Mouse (Mus musculus): ENCODE data around the gene Vdr. TPM values are rescaled to one million over a fixed set of nuclear protein-coding genes. Genes with fewer than 3 reads are reported as not detected.

Gene Vdr
- total and polyA plus RNA-seq, 2 experiments = 0.04 to 0.09 TPM

DNA sequence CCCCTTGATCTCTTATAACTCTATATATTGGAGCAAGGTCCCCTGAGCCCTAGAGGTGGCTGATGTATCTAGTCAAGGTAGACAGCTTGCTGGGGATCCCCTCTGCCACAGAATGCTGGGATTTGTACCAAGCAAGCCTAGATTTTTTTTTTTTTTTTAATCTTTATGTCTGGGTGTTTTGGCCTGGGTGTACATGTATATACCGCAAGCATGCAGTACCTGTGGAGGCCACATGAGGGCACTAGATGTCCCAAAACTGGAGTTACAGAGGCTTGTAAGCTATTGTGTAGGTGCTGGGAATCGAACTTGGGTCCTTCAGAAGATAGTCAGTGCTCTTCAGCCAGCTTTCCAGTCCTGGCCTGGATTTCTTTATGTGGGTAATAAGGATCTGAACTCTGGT lies 44.4 kb downstream of the Vdr start:
- Histone ChIP-seq H3K36me3 (ENCODE audit: control insufficient read depth, insufficient read depth, low read length) (no peaks in the 10 kb centered on the region), H3K4me3 (ENCODE audit: insufficient read depth, low read depth, low read length) (no peak overlapping the region), H3K79me2 (ENCODE audit: control insufficient read depth, insufficient read depth, low read length) (no peaks in the 10 kb centered on the region), H3K27ac (replicated peaks; ENCODE audit: insufficient read depth, low read depth, low read length) (no peak overlapping the region), H3K27me3 (ENCODE audit: control insufficient read depth, insufficient read depth, low read length) (no peaks in the 10 kb centered on the region; the same call in 1 of the 2 replicates), H3K4me1 (ENCODE audit: control insufficient read depth, insufficient read depth, low read length) (no peaks in the 10 kb centered on the region), H3K9ac (ENCODE audit: low read depth, low read length) (no peak overlapping the region)
- TF ChIP-seq POLR2A (IDR thresholded peaks at IDR 0.05; ENCODE audit: extremely low read depth, insufficient read depth, low read length) (no peak), CTCF (IDR thresholded peaks at IDR 0.05; ENCODE audit: low read depth, low read length) (no peak)
- WGBS = 94% methylated on average over 2 of the region's 2 CpGs
- DNase-seq (ENCODE audit: extremely low read depth, low read depth, low spot score) = no peak

DNA sequence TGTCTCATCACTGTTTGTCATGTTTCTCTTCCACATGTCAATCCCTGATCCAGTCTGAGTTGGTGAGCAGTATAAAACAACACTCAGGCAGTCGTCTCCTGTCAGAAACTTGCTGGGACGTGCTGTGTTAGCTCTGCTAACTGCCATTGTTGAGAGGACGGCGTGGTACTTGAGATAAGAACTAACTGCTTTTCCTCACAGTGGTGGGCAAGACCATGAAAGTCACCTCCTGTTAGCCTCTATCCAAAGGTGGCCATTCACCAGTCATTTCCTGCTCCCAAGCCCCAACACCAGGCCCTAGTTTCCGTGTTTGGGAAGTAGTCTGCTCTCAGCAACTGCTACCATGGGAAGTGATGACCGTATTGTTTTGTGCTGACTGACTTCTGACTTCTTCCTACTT lies 45.3 kb downstream of the Vdr start:
- no peaks in the 10 kb centered on the region; the same call in 1 of the 2 replicates for H3K27me3 ChIP-seq (ENCODE audit: control insufficient read depth, insufficient read depth, low read length)
- no peak for TF ChIP-seq CTCF (IDR thresholded peaks at IDR 0.05; ENCODE audit: low read depth, low read length)
- TF ChIP-seq POLR2A (IDR thresholded peaks at IDR 0.05; ENCODE audit: extremely low read depth, insufficient read depth, low read length) = no peak
- WGBS = 54% methylated on average over 6 of the region's 6 CpGs
- no peak overlapping the region for H3K9ac ChIP-seq (ENCODE audit: low read depth, low read length)
- H3K4me1 ChIP-seq (ENCODE audit: control insufficient read depth, insufficient read depth, low read length) = no peaks in the 10 kb centered on the region
- DNase-seq (ENCODE audit: extremely low read depth, low read depth, low spot score) = no peak
- no peak overlapping the region for H3K27ac ChIP-seq (replicated peaks; ENCODE audit: insufficient read depth, low read depth, low read length)
- no peak overlapping the region for H3K4me3 ChIP-seq (ENCODE audit: insufficient read depth, low read depth, low read length)
- H3K79me2 ChIP-seq (ENCODE audit: control insufficient read depth, insufficient read depth, low read length) = no peaks in the 10 kb centered on the region
- H3K36me3 ChIP-seq (ENCODE audit: control insufficient read depth, insufficient read depth, low read length) = no peaks in the 10 kb centered on the region

- Histone ChIP-seq H3K79me2 (ENCODE audit: control insufficient read depth, insufficient read depth, low read length) (no peaks in the 10 kb centered on the region), H3K27ac (replicated peaks; ENCODE audit: insufficient read depth, low read depth, low read length) (no peak overlapping the region), H3K4me3 (ENCODE audit: insufficient read depth, low read depth, low read length) (no peak overlapping the region), H3K27me3 (ENCODE audit: control insufficient read depth, insufficient read depth, low read length) (no peaks in the 10 kb centered on the region; the same call in 1 of the 2 replicates), H3K36me3 (ENCODE audit: control insufficient read depth, insufficient read depth, low read length) (no peaks in the 10 kb centered on the region), H3K9ac (ENCODE audit: low read depth, low read length) (no peak overlapping the region), H3K4me1 (ENCODE audit: control insufficient read depth, insufficient read depth, low read length) (no peaks in the 10 kb centered on the region)
- TF ChIP-seq POLR2A (IDR thresholded peaks at IDR 0.05; ENCODE audit: extremely low read depth, insufficient read depth, low read length) (no peak), CTCF (IDR thresholded peaks at IDR 0.05; ENCODE audit: low read depth, low read length) (no peak)
- WGBS = 72% methylated on average over 8 of the region's 8 CpGs
- DNase-seq (ENCODE audit: extremely low read depth, low read depth, low spot score) = no peak
Observed at GRCm38 (mm10) chr15:97864361-97865045, 45.9 kb downstream of the Vdr start.

- H3K4me3 ChIP-seq (ENCODE audit: insufficient read depth, low read depth, low read length) = no peak overlapping the region
- no peak for DNase-seq (ENCODE audit: extremely low read depth, low read depth, low spot score)
- 73% methylated on average over 18 of the region's 18 CpGs for WGBS
- H3K27me3 ChIP-seq (ENCODE audit: control insufficient read depth, insufficient read depth, low read length) = no peaks in the 10 kb centered on the region; the same call in 1 of the 2 replicates
- no peak overlapping the region for H3K27ac ChIP-seq (replicated peaks; ENCODE audit: insufficient read depth, low read depth, low read length)
- no peaks in the 10 kb centered on the region for H3K4me1 ChIP-seq (ENCODE audit: control insufficient read depth, insufficient read depth, low read length)
- no peak overlapping the region for H3K9ac ChIP-seq (ENCODE audit: low read depth, low read length)
- H3K36me3 ChIP-seq (ENCODE audit: control insufficient read depth, insufficient read depth, low read length) = no peaks in the 10 kb centered on the region
- no peaks in the 10 kb centered on the region for H3K79me2 ChIP-seq (ENCODE audit: control insufficient read depth, insufficient read depth, low read length)
- TF ChIP-seq CTCF (IDR thresholded peaks at IDR 0.05; ENCODE audit: low read depth, low read length) (no peak), POLR2A (IDR thresholded peaks at IDR 0.05; ENCODE audit: extremely low read depth, insufficient read depth, low read length) (no peak)
Observed at GRCm38 (mm10) chr15:97863494-97863881, 46.9 kb downstream of the Vdr start.

- H3K27me3 ChIP-seq (ENCODE audit: control insufficient read depth, insufficient read depth, low read length) = no peaks in the 10 kb centered on the region; the same call in 1 of the 2 replicates
- whole genome bisulfite sequencing = 46% methylated on average over 14 of the region's 14 CpGs
- no peak for TF ChIP-seq POLR2A (IDR thresholded peaks at IDR 0.05; ENCODE audit: extremely low read depth, insufficient read depth, low read length)
- no peak for TF ChIP-seq CTCF (IDR thresholded peaks at IDR 0.05; ENCODE audit: low read depth, low read length)
- H3K27ac ChIP-seq (replicated peaks; ENCODE audit: insufficient read depth, low read depth, low read length) = no peak overlapping the region
- H3K4me3 ChIP-seq (ENCODE audit: insufficient read depth, low read depth, low read length) = no peak overlapping the region
- DNase-seq (ENCODE audit: extremely low read depth, low read depth, low spot score) = no peak
- no peaks in the 10 kb centered on the region for H3K79me2 ChIP-seq (ENCODE audit: control insufficient read depth, insufficient read depth, low read length)
- no peaks in the 10 kb centered on the region for H3K4me1 ChIP-seq (ENCODE audit: control insufficient read depth, insufficient read depth, low read length)
- no peaks in the 10 kb centered on the region for H3K36me3 ChIP-seq (ENCODE audit: control insufficient read depth, insufficient read depth, low read length)
- H3K9ac ChIP-seq (ENCODE audit: low read depth, low read length) = no peak overlapping the region
Observed at GRCm38 (mm10) chr15:97862881-97863493, 47.4 kb downstream of the Vdr start.

DNA sequence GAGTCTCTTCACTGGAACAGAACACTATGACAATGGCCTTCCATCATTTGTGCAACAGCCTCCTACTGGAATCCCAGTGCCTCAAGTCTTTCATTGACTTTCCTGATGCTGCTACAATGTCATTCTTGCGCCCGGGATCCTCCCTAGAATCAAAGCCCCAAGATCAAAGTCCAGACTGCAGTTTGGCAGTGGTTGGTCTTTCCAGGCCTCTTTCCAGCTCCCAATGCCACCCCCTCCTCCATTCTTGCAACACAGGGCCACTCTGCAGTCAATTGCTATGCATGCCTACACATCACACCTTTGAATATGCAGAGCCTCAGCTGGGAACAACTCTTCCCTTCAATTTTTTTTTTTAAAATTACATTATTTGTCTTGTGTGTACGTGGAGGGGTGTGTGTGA lies 50.1 kb downstream of the Vdr start:
- H3K27me3 ChIP-seq (ENCODE audit: control insufficient read depth, insufficient read depth, low read length) = no peaks in the 10 kb centered on the region; the same call in 1 of the 2 replicates
- TF ChIP-seq CTCF (IDR thresholded peaks at IDR 0.05; ENCODE audit: low read depth, low read length) = no peak
- 40% methylated on average over 3 of the region's 3 CpGs for WGBS
- H3K36me3 ChIP-seq (ENCODE audit: control insufficient read depth, insufficient read depth, low read length) = no peaks in the 10 kb centered on the region
- no peak overlapping the region for H3K9ac ChIP-seq (ENCODE audit: low read depth, low read length)
- no peak overlapping the region for H3K27ac ChIP-seq (replicated peaks; ENCODE audit: insufficient read depth, low read depth, low read length)
- peak; percentile 47 for DNase-seq (ENCODE audit: extremely low read depth, low read depth, low spot score)
- H3K79me2 ChIP-seq (ENCODE audit: control insufficient read depth, insufficient read depth, low read length) = no peaks in the 10 kb centered on the region
- H3K4me1 ChIP-seq (ENCODE audit: control insufficient read depth, insufficient read depth, low read length) = no peaks in the 10 kb centered on the region
- H3K4me3 ChIP-seq (ENCODE audit: insufficient read depth, low read depth, low read length) = no peak overlapping the region
